Mouse (Mus musculus) liver, adult 2 months (tissue): ENCODE measurements around the gene Dera. TPM values are rescaled to one million over a fixed set of nuclear protein-coding genes. Genes with fewer than 3 reads are reported as not detected.

ENCODE experiments used
- DNase-seq: peaks from one replicate; pipeline ENCODE4 v3.0.0-alpha.2; 2011; ENCODE audit warnings: low read depth, low spot score; ENCODE audit errors: extremely low read depth
- H3K27ac ChIP-seq: fragments of 200-500 bp; replicated peaks from 2 replicates; pipeline ENCODE4 v1.5.1; 2012; ENCODE audit warnings: low read depth, mild to moderate bottlenecking, control low read depth, inconsistent platforms, low read length; ENCODE audit not compliant: insufficient read depth
- H3K27me3 ChIP-seq: fragments of 200-500 bp; 2 replicates; pipeline ENCODE4 v1.6.1; 2012; ENCODE audit warnings: mild to moderate bottlenecking, moderate library complexity, low read length, inconsistent platforms; ENCODE audit not compliant: control insufficient read depth, insufficient read depth
- H3K36me3 ChIP-seq: fragments of 200-500 bp; 2 replicates; pipeline ENCODE4 v1.6.1; 2012; ENCODE audit warnings: low read length, inconsistent platforms; ENCODE audit not compliant: control insufficient read depth, insufficient read depth
- H3K4me1 ChIP-seq: fragments of 200-500 bp; 2 replicates; pipeline ENCODE4 v1.6.1; 2011; ENCODE audit warnings: low read length; ENCODE audit not compliant: control insufficient read depth, insufficient read depth
- H3K4me3 ChIP-seq: fragments of 200-500 bp; 2 replicates; pipeline ENCODE4 v1.5.1; 2011; ENCODE audit warnings: low read depth, mild to moderate bottlenecking, control low read depth, low read length, moderate library complexity; ENCODE audit not compliant: insufficient read depth
- H3K79me2 ChIP-seq: fragments of 200-500 bp; 2 replicates; pipeline ENCODE4 v1.6.1; 2012; ENCODE audit warnings: inconsistent platforms, mild to moderate bottlenecking, low read length, moderate library complexity; ENCODE audit not compliant: control insufficient read depth, insufficient read depth
- H3K9ac ChIP-seq: fragments of 200-500 bp; 2 replicates; pipeline ENCODE4 v1.6.1; 2012; ENCODE audit warnings: low read depth, mild to moderate bottlenecking, control low read depth, inconsistent platforms, low read length
- CTCF ChIP-seq: fragments of 200-500 bp; IDR thresholded peaks from 2 replicates; pipeline ENCODE4 v1.5.1; 2011; ENCODE audit warnings: low read depth, low read length, control low read depth
- POLR2A ChIP-seq: fragments of 200-500 bp; IDR thresholded peaks from 2 replicates; pipeline ENCODE4 v1.6.1; 2011; ENCODE audit warnings: low read length, control low read depth; ENCODE audit not compliant: insufficient read depth; ENCODE audit errors: extremely low read depth
- WGBS: fragments of 180-500 bp; shearing (Covaris S2); methylation state at CpG from one replicate; pipeline ENCODE4 v1.1.7; 2018; 5-methylcytosine and 5-hydroxymethylcytosine counted together
- polyA plus RNA-seq: library from polyadenylated mRNA; depleted of rRNA; stranded (reverse); fragments of >200 nt; gene quantifications from 2 replicates; pipeline ENCODE4 v1.2.3, GENCODE M21; 2012
- total RNA-seq: library from RNA; depleted of rRNA; stranded (reverse); fragments of >200 nt; gene quantifications from 2 replicates; pipeline ENCODE4 v1.2.3, GENCODE M21; 2014

Gene Dera
- total and polyA plus RNA-seq, 2 experiments = 42.8 to 103 TPM

DNA sequence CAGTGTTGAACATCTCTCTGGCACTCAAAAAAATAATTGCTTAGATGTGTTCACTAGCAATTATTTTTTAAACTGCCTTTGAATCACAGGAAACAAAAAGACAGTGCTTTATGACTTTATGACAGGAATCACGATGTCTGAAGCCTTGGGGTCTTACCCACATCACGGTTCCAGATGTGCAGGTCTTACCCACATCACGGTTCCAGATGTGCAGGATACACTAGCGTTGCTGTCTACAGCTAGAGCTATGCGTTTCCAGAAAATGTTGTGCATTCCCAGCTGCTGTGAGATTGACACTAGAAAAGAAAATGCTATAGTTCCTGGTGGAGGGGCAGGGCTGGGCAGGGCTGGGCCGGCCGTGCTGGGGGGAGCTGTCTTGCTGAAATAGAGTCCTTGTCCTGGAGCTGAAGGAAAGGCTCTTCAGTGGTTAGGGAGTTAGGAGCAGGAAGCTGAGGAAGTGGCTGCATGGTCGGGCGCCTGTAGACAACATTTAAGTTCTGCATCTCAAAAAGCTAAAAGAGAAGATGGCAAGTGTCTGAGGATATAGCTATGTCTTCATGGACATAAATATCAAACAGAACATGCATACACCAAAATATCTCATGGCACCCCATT is 34.7 kb downstream of the Dera start:
- Histone ChIP-seq H3K27ac (no peak overlapping the region), H3K4me3 (no peak overlapping the region), H3K36me3 (peaks cover 7% of the 10 kb centered on the region; the same call in 1 of the 2 replicates), H3K79me2 (no peaks in the 10 kb centered on the region), H3K9ac (no peak overlapping the region), H3K4me1 (peaks cover 2% of the 10 kb centered on the region; the same call in 1 of the 2 replicates), H3K27me3 (no peaks in the 10 kb centered on the region)
- TF ChIP-seq POLR2A = no peak
- no peak for TF ChIP-seq CTCF
- WGBS = 84% methylated on average over 9 of the region's 9 CpGs
- DNase-seq = no peak

DNA sequence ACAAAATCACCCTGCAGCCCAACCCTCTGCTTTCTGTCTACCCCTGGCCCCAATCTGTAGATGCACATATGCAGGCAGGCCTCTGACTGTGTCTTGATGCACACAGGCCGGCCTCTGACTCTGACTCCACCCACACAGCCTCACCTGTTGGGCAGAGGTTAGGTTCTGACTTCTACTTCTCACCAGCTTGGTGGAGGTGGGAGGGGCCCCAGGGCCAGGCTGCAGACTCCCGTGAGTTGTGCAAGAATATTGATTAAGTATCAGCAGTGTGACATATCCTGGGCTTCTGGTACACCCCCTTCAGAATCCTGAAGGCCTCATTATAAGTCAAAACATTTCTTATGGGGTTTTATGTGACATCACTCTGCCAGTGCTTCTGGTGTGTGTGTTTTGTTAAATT is 35.3 kb downstream of the Dera start:
- Histone ChIP-seq H3K27ac (no peak overlapping the region), H3K36me3 (peaks cover 7% of the 10 kb centered on the region; the same call in 1 of the 2 replicates), H3K9ac (no peak overlapping the region), H3K4me3 (no peak overlapping the region), H3K79me2 (no peaks in the 10 kb centered on the region), H3K4me1 (no peaks in the 10 kb centered on the region), H3K27me3 (no peaks in the 10 kb centered on the region)
- WGBS = 40% methylated on average over 2 of the region's 2 CpGs
- no peak for DNase-seq
- TF ChIP-seq POLR2A (no peak), CTCF (no peak)

GRCm38 (mm10) chr6:137795494-137795893 is 41.1 kb downstream of the Dera start:
- peaks cover 3% of the 10 kb centered on the region; the same call in 1 of the 2 replicates for H3K36me3 ChIP-seq
- no peaks in the 10 kb centered on the region for H3K79me2 ChIP-seq
- no peak for DNase-seq
- no peak overlapping the region for H3K27ac ChIP-seq
- no peak overlapping the region for H3K4me3 ChIP-seq
- H3K27me3 ChIP-seq = no peaks in the 10 kb centered on the region
- no peaks in the 10 kb centered on the region for H3K4me1 ChIP-seq
- no peak for TF ChIP-seq CTCF
- no peak overlapping the region for H3K9ac ChIP-seq
- 70% methylated on average over 2 of the region's 2 CpGs for WGBS

- Histone ChIP-seq H3K79me2 (no peaks in the 10 kb centered on the region), H3K9ac (no peak overlapping the region), H3K4me3 (no peak overlapping the region), H3K36me3 (peaks cover 3% of the 10 kb centered on the region; the same call in 1 of the 2 replicates), H3K27me3 (no peaks in the 10 kb centered on the region), H3K4me1 (no peaks in the 10 kb centered on the region), H3K27ac (no peak overlapping the region)
- WGBS = 84% methylated on average over 28 of the region's 29 CpGs
- no peak for DNase-seq
- no peak for TF ChIP-seq CTCF
- TF ChIP-seq POLR2A = no peak
Observed at GRCm38 (mm10) chr6:137796596-137797567, 42.5 kb downstream of the Dera start.

DNA sequence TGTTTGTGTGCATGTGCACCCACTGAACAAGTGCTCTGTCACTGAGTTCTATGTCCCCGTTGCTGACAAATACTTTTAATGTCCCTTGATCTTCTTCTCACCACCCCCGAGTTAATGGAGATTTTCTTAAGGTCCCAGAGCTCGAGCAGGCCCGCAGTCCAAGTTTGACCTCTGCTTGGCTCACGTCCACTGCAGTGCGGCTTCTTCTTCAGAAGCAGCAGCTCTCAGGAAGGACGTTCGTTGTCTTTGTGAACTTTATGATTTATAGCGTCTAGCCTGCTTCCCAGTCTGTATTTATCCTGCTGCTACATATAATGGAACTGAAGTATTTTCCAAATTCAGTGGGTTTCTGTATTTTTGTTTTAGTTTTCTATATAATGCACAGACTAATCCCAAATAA is 44.9 kb downstream of the Dera start:
- no peak for DNase-seq
- TF ChIP-seq CTCF = no peak
- TF ChIP-seq POLR2A = no peak

GRCm38 (mm10) chr6:137803456-137804005 is 49.2 kb downstream of the Dera start:
- Histone ChIP-seq H3K36me3 (no peaks in the 10 kb centered on the region; the same call in 1 of the 2 replicates), H3K79me2 (no peaks in the 10 kb centered on the region), H3K27ac (no peak overlapping the region), H3K4me1 (no peaks in the 10 kb centered on the region), H3K27me3 (no peaks in the 10 kb centered on the region), H3K9ac (no peak overlapping the region), H3K4me3 (no peak overlapping the region)
- DNase-seq = no peak
- TF ChIP-seq POLR2A = no peak
- TF ChIP-seq CTCF = no peak
- WGBS = 94% methylated on average over 12 of the region's 12 CpGs

More for the DNA sequence above, 44.9 kb downstream of the Dera start:
- no peak overlapping the region for H3K27ac ChIP-seq
- H3K9ac ChIP-seq = no peak overlapping the region
- no peaks in the 10 kb centered on the region for H3K4me1 ChIP-seq
- 89% methylated on average over 9 of the region's 9 CpGs for WGBS
- H3K4me3 ChIP-seq = no peak overlapping the region
- H3K79me2 ChIP-seq = no peaks in the 10 kb centered on the region
- H3K27me3 ChIP-seq = no peaks in the 10 kb centered on the region
- peaks cover 1% of the 10 kb centered on the region; the same call in 1 of the 2 replicates for H3K36me3 ChIP-seq
